Mouse (Mus musculus) liver, embryonic 14.5 days (tissue): ENCODE measurements around the gene Sorcs3. TPM values are rescaled to one million over a fixed set of nuclear protein-coding genes. Genes with fewer than 3 reads are reported as not detected.

Source experiments
- ATAC-seq: fragments of 200-750 bp; cut with Nextera tagmentation; 2 replicates; pipeline ENCODE4 v1.8.0; 2017; ENCODE audit warnings: moderate number of reproducible peaks, mild to moderate bottlenecking, moderate library complexity; ENCODE audit not compliant: insufficient read depth
- DNase-seq, 3 experiments: peaks; one replicate each; pipeline ENCODE4 v3.0.0-alpha.2; 2012 to 2013; ENCODE audit warnings: low read depth in 3 of 3, low spot score in 3 of 3
- H3K27ac ChIP-seq: fragments of 300-500 bp; sonication (generic); 2 replicates; pipeline ENCODE4 v1.5.1; 2014; ENCODE audit warnings: moderate library complexity, mild to moderate bottlenecking, control low read depth, inconsistent platforms
- H3K27me3 ChIP-seq: fragments of 300-500 bp; sonication (generic); 2 replicates; pipeline ENCODE4 v1.6.1; 2014; ENCODE audit warnings: mild to moderate bottlenecking, low read length, moderate library complexity; ENCODE audit not compliant: control insufficient read depth, insufficient read depth
- H3K36me3 ChIP-seq: fragments of 300-500 bp; sonication (generic); replicated peaks from 2 replicates; pipeline ENCODE4 v1.6.1; 2014; ENCODE audit warnings: low read depth; ENCODE audit not compliant: control insufficient read depth, insufficient read depth
- H3K4me1 ChIP-seq, 2 experiments: fragments of 200-500 bp in 1 of 2; fragments of 300-500 bp in 1 of 2; sonication (generic) in 1 of 2; replicated peaks; 2 replicates each; pipeline ENCODE4 v1.6.1; 2012 to 2014; ENCODE audit warnings: antibody characterized with exemption in 1 of 2, inconsistent platforms in 1 of 2, low read length in 1 of 2; ENCODE audit not compliant: control insufficient read depth in 2 of 2, insufficient read depth in 2 of 2
- H3K4me2 ChIP-seq: fragments of 300-500 bp; sonication (generic); 2 replicates; pipeline ENCODE4 v1.6.1; 2014; ENCODE audit warnings: low read depth, mild to moderate bottlenecking, control low read depth, moderate library complexity
- H3K4me3 ChIP-seq, 2 experiments: fragments of 200-500 bp in 1 of 2; fragments of 300-500 bp in 1 of 2; sonication (generic) in 1 of 2; 2 replicates each; pipeline ENCODE4 v1.5.1; 2012 to 2014; ENCODE audit warnings: low read depth in 2 of 2, low read length in 2 of 2, mild to moderate bottlenecking in 2 of 2, control low read depth in 1 of 2, inconsistent platforms in 1 of 2, moderate library complexity in 1 of 2; ENCODE audit not compliant: insufficient read depth in 1 of 2
- H3K9ac ChIP-seq: fragments of 300-500 bp; sonication (generic); replicated peaks from 2 replicates; pipeline ENCODE4 v1.6.1; 2014; ENCODE audit warnings: mild to moderate bottlenecking, control low read depth, moderate library complexity
- H3K9me3 ChIP-seq: fragments of 300-500 bp; sonication (generic); 2 replicates; pipeline ENCODE4 v1.6.1; 2016; ENCODE audit warnings: low read length, mixed read lengths; ENCODE audit not compliant: control insufficient read depth
- CTCF ChIP-seq: IDR thresholded peaks from 2 replicates; pipeline ENCODE4 v1.5.1; 2016; ENCODE audit warnings: antibody characterized with exemption, low read depth, control low read depth
- EP300 ChIP-seq: IDR thresholded peaks from 2 replicates; pipeline ENCODE4 v1.6.1; 2016; ENCODE audit warnings: antibody characterized with exemption, low read depth
- WGBS: fragments of 180-500 bp; shearing (Covaris S2); extraction: QIAGEN DNeasy Blood & Tissue Kit; methylation state at CpG from one replicate; pipeline ENCODE4 v1.1.7; 2014; ENCODE audit not compliant: insufficient replicate concordance; 5-methylcytosine and 5-hydroxymethylcytosine counted together
- polyA plus RNA-seq, 2 experiments: library from polyadenylated mRNA; depleted of rRNA in 1 of 2; stranded (reverse) in 1 of 2; unstranded in 1 of 2; fragments of >200 nt; fragmentation: Nextera tagmentation in 1 of 2; extraction: Ambion mirVana in 1 of 2; gene quantifications; 2 replicates each; pipeline versions ENCODE4 v1.2.1 to v1.2.3; 2012 to 2014

The Sorcs3 gene
- polyA plus RNA-seq, 2 experiments, result 0.04 to 0.09 TPM

DNA sequence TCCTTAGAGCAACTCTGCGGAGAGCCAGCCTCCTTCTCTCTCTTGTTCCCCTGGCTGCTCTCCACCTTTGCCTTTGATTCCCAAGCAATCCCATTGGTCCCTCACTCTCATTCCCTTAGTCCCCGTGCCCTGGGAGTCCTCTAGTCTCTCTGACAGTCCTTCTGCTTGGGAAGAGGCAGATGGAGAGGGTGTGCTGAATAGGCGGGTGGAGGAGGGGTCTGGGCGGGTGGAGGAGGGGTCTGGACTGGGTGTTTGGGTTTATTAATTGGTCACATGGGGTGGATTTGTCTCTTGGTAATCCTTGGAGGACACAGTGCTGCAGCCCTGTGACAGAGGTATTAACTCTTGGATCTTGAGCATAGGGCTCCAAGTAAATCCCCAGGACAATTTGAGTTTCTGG is 77.4 kb downstream of the Sorcs3 start:
- 24% methylated on average over 4 of the region's 4 CpGs for WGBS
- H3K36me3 ChIP-seq, result no peaks in the 10 kb centered on the region
- no peak overlapping the region for H3K4me2 ChIP-seq
- TF ChIP-seq EP300 (no peak), CTCF (no peak)
- H3K27me3 ChIP-seq, result no peaks in the 10 kb centered on the region
- H3K27ac ChIP-seq, result no peak overlapping the region
- no peak overlapping the region for H3K4me3 ChIP-seq
- H3K9me3 ChIP-seq, result no peaks in the 10 kb centered on the region
- no peak for DNase-seq
- no peaks in the 10 kb centered on the region for H3K4me1 ChIP-seq
- no peak overlapping the region for H3K9ac ChIP-seq
- ATAC-seq, result no peak

GRCm38 (mm10) chr19:48285602-48286225 is 79.9 kb downstream of the Sorcs3 start:
- Histone ChIP-seq H3K9me3 (no peaks in the 10 kb centered on the region), H3K4me3 (no peak overlapping the region), H3K4me1 (no peaks in the 10 kb centered on the region), H3K27ac (no peak overlapping the region), H3K4me2 (no peak overlapping the region), H3K9ac (no peak overlapping the region), H3K27me3 (no peaks in the 10 kb centered on the region), H3K36me3 (no peaks in the 10 kb centered on the region)
- 52% methylated on average over 10 of the region's 10 CpGs for WGBS
- ATAC-seq (no peak), DNase-seq (no peak)
- TF ChIP-seq CTCF, result no peak
- no peak for TF ChIP-seq EP300

- Histone ChIP-seq H3K4me1 (no peaks in the 10 kb centered on the region), H3K4me3 (no peak overlapping the region), H3K27me3 (no peaks in the 10 kb centered on the region), H3K4me2 (no peak overlapping the region), H3K9ac (no peak overlapping the region), H3K27ac (no peak overlapping the region), H3K36me3 (no peaks in the 10 kb centered on the region), H3K9me3 (no peaks in the 10 kb centered on the region)
- ATAC-seq (no peak), DNase-seq (no peak)
- TF ChIP-seq EP300 (no peak), CTCF (no peak)
- WGBS, result 67% methylated on average over 2 of the region's 2 CpGs
Observed at GRCm38 (mm10) chr19:48294251-48294650, 88.4 kb downstream of the Sorcs3 start.

DNA sequence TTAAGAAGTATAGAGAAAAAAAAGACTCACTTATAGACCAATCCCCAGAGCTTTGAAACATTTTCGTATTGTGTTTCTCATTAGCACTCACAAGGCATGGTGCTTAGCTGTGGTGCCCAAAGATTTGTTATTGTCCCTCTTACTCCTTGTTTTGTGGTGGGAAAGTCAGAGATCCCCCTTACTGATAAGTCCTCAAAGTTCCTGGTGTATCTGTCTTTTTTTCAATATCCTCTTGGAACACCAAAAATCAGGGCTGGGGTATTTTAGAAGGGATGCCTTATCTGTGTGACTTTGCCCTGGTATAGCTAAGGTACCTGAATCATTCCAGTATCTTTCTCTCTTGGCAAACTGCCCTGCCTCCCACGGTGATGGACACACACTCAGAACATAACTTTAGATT is 92.6 kb downstream of the Sorcs3 start:
- no peaks in the 10 kb centered on the region for H3K27me3 ChIP-seq
- WGBS, result 52% methylated on average over 2 of the region's 2 CpGs
- H3K9ac ChIP-seq, result no peak overlapping the region
- H3K36me3 ChIP-seq, result no peaks in the 10 kb centered on the region
- no peak for DNase-seq
- H3K4me3 ChIP-seq, result no peak overlapping the region
- ATAC-seq, result no peak
- H3K4me1 ChIP-seq, result no peaks in the 10 kb centered on the region
- H3K9me3 ChIP-seq, result no peaks in the 10 kb centered on the region
- TF ChIP-seq CTCF (no peak), EP300 (no peak)
- no peak overlapping the region for H3K4me2 ChIP-seq
- no peak overlapping the region for H3K27ac ChIP-seq

DNA sequence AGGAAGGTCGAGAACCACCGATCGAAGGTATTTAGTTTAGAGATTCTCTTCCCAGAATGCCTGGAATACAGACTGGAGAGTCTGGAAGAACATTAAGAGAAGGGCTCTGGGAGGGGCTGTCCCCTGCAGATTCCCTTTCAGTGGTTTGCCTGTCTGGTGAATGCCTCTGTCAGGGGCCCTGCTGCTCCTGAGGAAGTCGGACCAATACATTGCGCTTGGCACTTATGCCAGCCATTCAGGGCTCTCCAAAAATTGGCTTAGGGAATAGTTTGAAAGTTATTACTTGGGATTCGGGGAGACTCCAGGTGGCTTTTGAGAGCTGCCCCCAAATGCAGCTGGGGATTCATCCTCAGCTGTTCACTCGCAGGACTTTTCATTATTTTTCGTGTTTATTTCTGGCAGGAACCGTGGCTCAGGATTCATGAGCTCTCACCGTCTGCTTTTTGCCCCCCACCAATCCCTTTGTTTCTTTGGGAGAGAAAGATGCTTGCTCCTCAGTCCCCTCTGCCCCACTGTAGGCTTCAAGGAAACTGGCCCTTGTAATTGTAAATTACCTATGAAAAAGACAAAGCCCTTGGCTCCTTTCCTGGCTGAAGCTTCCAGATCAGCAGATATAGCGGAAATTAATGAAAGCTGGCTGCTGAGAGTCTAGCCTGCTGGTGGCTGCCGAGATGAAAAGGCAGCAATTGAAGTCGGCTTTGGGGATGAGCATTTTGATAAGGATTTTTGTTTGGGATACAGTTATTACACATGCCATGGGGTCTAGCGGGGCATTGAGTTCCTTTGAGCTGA is 94.8 kb downstream of the Sorcs3 start:
- Histone ChIP-seq H3K9ac (no peak overlapping the region), H3K4me1 (no peaks in the 10 kb centered on the region), H3K27me3 (no peaks in the 10 kb centered on the region), H3K4me2 (no peak overlapping the region), H3K27ac (no peak overlapping the region), H3K9me3 (no peaks in the 10 kb centered on the region), H3K4me3 (no peak overlapping the region), H3K36me3 (no peaks in the 10 kb centered on the region)
- 63% methylated on average over 14 of the region's 14 CpGs for WGBS
- DNase-seq, result no peak
- ATAC-seq, result no peak
- no peak for TF ChIP-seq CTCF
- TF ChIP-seq EP300, result no peak
